Mouse (Mus musculus) thymus, postnatal 36 days (tissue): ENCODE data around the gene Chchd6.

Experiments used
- DNase-seq, 2 experiments: peaks; one replicate each; pipeline ENCODE4 v3.0.0; 2022; ENCODE audit warnings: mixed read lengths in 2 of 2

Chchd6 gene

DNA sequence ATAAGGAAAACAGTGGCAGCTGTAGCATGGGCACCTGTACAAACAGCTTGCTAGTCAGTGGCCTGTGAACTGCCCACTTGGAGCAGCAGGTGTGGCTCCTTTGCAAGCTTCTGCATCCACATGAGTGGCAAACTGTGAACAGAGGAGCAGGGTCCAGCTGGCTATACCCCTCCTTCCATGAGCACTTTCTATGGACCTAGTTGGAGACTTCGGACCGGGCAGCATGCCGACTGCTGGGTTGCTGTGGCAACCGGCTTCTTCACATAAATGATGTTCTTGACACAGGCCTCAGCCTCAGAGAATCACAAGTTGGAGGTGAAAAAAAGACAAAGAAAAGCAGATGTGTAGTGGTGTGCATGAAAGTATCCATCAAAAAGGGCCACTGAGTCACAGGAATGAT is 154.8 kb downstream of the Chchd6 start:
- no peak for DNase-seq

DNA sequence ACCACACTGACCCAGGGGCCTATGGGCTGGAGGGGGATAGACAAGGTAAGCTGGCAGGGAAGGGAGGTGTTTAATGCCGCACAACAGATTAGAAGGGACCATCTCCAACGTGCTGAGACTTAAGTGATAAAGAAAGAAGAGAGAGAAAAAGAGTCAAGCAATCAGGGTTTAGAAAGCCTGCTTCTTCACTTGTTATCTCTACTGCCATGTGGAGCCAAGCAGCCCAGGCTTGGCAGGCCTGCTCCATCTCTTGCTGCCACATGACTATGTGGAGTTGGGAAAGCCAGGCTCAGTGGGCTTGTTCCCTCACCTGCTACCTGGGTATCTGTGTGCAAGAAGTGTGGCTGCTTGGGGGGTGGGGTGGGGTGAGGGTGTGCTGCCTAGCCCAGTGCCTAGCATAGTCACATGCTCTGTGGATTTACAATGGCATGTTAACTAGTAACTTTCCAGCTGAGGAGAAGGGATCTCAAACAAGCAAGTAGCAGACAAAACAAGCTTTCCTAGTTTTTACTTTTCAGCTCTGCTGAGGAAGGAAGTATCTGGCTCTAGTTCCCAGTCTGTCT is 163.5 kb downstream of the Chchd6 start:
- DNase-seq, result no peak

DNA sequence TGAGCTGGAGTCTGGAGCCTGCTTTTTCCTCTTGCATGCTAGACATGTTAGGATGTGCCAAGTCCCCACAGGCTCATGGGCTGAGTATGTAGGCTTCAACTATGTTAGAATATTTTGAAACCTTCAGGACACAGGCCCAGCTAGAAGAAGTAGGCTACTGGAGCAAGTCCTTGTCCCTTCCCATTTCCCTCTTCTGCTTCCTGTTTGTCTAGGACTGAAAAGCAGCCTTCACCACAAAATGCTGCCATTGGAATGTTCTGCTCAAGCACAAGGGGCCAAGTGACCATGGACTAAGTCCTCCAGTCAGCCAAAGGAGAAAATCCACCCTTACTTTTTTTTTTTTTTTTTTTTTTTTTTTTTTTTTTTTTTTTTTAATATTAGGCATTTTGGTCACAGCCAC is 164.7 kb downstream of the Chchd6 start:
- DNase-seq, result no peak

DNA sequence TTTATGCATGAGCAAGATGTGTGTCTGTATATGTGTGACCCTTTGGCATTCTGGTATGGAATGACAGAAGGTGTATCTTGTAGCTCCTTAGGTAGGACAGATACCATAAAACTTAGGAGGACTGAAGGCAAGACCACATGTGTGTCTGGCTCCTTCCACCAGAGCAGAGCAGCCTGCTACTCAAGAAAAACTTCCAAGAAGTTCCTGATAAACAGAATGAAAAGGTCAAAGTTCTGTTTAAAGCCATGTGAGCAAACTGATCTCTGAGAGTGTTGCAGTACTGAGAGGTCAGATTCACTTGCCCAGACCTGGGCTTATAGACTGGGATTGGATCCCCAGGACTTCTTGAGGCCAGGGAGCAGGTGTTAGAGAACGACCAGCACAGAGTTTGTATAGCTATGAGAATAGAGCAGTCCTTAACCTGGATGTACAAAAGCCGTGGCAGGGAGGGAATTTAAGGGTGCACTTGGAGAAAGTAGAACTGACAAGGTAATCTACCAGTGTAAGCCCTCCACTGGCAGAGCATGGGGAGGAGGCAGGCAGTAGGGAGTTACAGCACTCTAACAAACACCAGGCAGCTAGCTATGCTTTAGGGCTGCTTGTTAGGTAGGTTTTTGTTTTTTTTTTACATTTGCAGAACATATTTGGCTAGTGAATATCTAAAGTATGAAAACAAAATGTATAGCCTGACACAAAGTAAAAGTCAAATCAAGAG is 166.6 kb downstream of the Chchd6 start:
- DNase-seq, result no peak

DNA sequence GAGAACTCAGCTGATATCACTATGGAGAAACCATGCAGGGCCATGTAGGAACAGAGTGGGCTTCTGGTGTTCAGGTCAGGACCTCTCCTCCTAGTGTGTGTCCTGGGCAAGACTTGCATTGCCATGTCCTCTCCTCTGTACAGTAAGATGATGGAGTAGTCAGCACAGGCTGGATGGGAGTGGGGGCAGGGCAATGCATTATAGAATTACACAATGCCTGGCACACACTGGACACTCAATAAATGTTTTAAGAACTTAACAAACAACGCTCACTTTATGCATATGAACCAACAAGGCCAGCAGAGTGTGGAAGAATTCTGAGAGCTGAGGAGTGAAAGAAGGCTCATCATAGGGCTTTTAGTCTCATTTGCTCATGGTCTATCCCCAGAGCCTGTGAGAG is 171.0 kb downstream of the Chchd6 start:
- DNase-seq, result no peak

DNA sequence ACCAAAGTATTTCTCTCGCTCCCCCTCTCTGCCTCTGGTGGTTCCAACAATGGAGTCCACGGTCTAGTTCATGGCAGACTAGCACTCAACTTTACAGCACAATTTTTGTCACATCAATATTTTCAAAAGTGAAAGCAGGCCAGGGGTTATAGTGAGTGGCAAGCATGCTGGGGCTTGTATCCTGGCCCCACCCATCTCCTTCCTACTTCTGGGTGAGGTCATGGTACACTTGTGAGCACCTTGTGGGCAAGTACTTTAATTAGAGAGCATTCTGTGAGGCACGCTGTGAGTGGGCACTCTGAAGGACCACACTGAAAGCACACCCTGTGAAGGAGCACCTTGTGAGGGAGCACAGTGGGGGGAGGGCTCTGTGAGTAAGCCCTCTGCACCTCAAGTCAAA is 172.8 kb downstream of the Chchd6 start:
- DNase-seq, result no peak

DNA sequence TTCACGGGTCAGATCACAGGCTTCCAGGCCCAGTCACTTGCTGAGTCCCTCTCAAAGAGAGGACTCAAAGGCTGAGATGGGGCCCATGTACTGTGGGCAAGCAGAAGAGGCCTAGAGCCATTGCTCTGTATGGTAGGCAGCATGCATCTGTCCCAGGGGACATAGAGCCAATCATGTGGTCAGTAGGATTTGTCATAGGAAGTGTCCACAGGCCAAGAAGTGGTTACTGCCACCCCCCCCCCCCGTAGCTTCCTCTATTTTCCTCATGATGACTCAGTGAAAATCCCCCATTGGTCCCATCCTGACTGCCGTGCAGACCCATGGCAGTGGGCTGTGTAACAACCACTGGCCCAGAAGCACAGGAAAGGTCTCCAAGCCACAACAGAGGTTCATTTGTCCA is 173.5 kb downstream of the Chchd6 start:
- DNase-seq, result no peak

DNA sequence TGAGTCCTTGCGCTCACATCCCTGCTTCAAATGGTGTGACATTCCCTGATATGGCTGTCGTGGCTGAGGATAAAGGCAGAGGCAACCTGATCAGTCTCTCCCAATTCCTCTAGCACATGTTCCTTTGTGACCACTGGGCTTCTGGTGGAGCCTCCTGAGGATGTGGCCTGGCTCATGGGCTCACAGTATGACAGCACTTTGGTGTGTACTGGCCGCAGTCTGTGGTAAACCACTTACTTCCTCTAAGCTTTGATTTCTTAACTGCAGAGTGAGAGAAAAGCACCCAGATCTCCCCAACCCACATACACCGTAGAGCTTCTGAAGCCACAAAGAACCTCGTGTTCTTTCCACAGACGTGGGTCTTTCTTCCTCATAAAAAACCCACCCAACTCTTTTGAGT is 173.9 kb downstream of the Chchd6 start:
- DNase-seq, result peak; percentile 3 to 8

DNA sequence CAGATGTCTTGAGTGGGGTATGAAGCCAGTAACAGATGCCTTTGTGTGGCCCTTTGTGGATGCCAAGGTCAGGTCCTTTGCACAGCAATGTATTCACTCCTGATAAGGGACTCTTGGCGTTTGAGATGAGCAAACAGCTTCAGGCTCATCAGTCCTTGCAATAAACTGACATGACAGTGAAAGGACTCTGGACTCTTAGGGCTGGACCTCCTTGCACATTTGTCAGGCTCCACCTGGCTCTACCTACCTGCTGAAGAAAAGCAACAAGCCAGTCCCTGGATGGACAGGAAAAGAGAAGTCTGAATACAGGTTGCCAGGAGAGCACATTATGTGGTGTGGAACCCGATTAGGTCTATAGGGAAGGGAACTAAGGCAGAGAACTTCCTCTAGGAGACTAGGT is 174.7 kb downstream of the Chchd6 start:
- DNase-seq, result no peak

DNA sequence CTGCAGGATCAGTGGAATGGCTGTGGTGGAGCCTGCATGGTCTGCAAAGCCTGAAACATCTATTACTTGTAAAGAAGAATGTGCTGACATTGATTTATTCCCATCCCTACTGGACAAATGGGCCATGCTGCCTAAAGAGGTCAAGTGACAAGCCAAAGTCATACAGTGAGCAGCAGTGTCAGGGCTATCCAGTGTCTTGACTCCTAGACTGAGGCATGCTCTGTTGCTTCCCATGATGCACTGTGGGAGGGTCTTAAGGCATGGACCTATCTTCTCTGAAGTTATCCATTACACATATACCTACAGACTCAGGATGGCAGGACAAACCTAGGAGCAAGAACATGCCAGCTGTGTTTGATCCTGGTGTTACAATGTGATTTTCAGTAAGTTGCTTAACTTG is 175.3 kb downstream of the Chchd6 start:
- DNase-seq, result no peak

DNA sequence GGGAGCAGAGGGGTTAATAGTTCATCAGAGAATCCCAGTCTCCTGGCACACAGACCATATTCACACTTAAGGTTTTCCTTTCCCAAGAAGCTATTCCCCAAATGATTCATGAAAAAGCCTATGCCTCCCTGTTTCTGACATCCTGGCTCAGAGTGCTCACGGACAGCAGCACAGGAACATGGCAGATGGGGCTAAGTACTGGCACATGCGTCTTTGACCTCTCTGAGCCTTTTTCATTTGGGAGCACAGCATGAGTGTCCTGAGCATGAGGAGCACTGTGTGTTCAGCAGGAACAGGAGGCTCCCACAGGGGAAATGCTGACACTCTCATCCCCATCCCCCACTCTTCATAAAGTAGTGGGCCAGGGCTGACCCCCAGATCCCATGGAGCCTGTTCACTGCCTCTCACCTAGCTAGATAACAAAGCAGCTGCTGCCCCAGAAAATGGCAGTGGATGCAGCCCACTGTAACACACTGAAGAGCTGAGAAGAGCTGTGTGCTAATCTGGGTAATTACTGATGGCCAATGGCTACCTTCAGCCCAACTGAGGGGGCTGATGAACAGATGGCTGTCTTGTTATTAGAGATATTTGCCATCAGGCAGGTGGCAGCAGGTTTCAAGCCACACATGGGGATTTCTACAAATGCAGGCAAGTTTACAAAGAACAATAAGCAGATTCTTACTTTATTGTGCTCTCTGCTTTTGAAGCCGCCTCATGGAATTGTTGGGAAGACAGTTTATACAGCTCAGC is 176.2 kb downstream of the Chchd6 start:
- no peak for DNase-seq

DNA sequence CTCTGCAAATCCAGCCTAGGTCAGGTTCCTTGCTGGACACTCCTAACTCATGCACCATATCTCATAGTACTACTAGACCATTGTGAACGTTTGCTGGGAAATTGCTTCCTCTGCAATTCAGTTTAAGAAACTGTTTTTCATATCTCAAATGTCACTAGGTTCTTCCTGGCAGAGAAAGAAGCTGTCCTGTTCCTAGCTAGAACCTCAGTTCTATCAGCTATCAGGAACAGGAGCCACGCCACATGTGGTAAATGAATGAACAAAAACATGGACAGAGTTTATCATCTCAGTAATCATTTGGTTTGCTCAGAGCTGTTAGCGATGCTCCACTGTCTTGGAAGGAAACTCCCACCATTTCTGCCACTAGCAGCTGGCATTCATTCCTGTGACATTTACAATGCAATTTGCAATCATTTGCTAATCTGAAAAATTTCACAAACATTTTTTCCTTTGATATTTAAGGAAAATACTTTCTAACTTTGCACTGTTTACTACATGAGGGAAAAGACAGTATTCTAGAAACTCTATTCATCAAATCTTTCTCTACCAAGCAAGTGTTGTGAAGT is 179.3 kb downstream of the Chchd6 start:
- no peak for DNase-seq

DNA sequence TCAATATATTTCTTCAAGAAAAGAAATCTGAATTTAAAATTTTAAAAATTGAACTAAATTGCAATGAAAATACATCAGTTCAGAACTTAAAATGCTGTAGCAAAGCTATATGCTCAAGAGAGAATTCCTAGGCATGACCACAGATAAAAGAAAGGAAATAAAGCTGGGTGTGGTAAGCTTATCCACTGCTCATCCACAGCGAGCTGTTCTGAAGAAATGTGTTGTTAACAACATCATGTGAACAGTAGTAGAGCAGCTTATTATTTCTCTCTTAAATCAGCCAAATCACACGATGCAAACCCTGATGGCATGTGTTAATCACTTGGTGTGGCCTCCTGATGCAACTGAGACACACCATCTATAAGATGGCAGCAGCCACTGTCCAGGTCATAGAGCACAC is 180.4 kb downstream of the Chchd6 start:
- DNase-seq, result no peak

DNA sequence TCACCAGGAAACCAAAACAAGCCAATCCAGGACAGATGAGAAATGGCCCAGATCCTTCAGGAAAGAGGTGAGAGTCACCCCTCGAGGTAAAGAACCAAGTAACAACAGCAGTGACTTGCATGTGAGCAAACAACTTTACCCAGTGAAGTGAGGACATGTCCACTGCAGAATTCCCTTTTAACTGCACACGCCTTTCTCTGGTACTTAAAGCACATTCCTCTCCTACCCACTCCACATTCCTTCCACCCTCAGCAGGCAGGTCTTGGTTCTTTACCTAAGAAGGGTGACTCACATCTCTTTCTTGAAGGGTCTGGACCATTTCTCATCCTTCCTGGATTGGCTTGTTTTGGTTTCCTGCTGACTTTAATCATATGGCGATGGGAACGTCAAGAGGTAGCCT is 181.3 kb downstream of the Chchd6 start:
- DNase-seq, result no peak

DNA sequence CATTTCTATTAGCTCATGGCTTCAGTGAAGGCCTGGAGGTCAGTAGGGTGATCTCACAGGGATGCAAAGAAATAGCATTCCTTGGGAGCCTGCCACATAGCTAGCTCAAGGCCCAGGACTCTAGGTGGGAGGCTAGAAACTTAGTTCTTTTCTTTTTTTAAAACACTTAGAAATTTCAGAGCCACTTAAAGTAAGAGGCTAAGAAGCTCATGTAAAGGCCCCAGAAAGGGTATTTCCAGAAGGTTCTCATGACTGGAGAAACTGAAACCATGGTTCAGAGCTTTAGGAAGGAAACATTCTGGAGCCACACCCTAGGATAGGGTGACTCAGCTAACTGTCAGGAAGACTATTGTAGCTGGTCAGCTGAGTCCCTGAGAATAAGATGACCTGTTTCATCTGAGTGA is 182.0 kb downstream of the Chchd6 start:
- no peak for DNase-seq

DNA sequence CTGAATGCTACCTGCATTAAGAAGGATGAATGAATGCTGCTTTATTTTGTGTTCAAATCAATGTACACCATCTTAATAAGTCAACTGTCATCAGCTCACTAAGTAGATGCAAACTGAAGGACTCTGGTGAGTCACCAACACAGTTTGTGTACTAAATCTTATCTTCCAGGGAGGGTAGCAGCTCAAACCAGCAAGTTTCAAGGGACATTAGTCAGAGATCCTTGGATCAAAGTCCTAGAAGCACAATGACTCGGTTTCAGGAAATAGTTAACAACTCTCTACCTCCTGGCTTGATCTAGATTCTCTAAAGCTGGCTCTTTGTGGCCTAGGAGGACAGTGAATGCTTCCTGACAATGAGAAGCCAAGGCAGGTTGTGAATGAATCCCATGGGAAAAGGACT is 182.9 kb downstream of the Chchd6 start:
- no peak for DNase-seq

DNA sequence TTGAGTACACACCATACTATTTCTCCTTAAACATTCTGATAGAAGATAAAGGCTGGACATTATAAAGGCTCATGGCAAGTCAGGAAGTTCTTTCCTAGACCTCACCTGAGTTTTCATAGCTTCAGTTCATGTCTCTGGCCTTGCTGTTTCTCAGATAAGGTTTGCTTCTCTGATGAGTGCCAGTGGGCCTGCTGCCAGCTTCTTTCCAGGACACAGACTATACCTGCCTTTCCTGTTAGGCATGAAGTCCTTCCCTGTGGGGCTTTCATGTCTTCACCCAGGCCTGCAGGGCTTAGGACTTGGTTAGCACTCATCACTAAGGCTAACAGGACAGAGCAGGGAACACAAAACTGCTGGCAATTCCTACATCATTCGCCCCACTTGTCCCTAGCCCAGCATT is 186.4 kb downstream of the Chchd6 start:
- DNase-seq, result no peak

DNA sequence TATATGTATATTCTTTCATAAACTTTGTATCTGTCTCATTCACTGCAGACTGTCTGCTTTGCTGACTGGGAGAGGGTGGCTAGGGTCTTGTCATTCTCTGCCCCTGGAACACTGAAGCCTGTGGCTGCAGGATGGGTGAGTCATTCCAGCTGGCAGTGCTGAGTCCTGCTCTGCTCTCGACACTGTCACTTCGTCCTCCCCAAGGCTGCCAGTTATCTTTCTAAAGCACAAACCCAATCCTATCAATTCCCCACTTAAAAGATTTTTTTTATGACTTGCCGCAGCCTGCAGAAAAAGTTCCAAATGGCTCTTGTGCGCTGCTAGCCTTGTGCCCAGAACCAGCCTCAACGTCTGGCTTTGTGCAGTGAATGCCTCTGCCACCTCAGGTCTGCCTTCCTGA is 187.2 kb downstream of the Chchd6 start:
- no peak for DNase-seq

DNA sequence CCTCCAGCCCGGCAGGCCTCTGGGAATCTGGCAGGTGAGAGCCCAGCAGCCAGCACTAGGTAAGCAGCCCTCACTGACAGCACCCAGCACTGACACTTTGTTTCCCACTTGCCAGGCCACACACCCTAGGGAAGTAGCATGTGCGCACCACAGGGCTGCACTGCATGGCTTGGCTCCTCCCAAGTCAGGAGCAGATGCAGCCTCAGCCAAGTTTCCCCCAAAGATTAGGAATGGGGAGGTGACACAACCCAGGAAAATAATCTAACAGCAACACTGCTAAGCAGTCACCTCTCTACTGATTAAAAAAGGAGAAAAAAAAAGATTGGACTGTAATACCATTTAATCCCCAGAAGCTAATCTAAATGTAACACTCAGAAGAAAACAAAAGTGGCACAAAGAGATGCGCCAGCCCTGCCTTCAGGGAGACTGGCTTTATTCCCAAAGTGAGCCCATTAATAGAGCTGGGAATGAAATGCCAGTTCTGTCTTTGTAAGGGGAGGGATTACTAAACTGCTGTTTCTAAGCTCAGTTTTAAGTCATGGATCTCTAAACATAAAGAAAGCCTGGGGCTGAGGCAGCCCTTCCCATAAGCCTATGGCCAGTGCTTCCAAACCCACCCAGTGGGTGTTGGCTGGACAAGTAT is 188.1 kb downstream of the Chchd6 start:
- DNase-seq, result no peak

DNA sequence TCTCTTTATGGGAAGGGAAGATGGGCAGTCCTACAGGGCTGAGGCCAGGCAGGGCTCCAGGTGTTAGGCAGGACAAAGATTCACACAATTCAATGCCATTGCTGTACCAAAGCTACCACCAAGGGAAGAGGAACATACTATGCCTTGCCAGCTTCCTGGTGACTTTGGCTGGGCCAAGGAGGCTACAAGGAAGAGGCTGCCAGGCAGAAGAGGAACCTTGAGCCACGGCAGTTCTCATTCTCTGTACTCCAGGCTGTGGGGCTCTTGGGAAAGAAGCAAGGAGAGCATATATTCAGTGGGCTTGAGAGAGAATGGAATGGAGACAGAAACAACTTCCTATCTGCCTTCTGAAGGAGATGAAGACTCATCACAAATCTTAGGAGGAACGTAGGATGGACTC is 190.5 kb downstream of the Chchd6 start:
- no peak for DNase-seq

DNA sequence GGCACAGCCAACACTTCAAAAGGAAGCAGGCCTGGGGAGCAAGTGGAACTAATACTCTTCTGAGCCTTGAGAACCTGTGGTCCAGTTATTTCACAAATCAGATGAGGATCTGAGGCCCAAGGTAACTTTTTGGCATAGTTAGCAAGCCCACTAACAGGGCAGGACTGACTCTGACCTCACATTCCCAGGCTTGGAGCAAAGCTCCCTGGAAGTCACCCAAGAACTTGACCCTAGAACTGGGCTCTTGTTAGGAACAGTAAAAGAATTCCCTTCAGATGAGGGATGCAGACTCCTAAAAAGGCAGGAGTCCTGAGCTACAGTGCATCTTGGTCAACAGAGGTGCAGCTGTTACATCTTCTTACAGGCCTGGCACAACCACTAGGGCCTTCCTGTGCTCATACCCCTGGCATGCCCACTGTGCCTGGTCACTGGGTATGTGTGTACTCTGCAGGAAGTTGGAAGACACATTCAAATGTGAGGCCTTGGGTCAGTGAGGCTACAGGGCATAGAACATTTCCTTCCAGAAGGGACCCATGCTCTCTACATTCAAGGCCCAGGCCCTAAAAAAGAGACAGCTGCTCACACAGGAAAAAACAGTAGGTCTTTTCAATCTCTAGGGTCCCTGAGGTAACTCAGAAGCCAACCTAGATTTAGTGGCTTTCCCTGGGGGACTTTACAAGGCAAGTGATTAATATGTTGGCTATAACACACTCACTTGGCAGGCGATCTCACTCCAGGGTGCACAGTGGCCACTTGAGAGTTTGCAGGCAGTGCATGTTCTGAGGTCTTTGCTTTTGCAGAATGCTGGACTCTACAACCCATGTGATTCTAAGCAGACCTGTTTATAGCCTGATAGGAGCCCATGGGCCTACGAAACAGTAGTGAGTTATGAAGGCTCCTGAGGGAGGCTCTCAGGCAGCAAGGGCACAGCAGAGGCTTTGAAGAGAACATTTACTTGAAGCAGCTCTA is 191.9 kb downstream of the Chchd6 start:
- no peak for DNase-seq

DNA sequence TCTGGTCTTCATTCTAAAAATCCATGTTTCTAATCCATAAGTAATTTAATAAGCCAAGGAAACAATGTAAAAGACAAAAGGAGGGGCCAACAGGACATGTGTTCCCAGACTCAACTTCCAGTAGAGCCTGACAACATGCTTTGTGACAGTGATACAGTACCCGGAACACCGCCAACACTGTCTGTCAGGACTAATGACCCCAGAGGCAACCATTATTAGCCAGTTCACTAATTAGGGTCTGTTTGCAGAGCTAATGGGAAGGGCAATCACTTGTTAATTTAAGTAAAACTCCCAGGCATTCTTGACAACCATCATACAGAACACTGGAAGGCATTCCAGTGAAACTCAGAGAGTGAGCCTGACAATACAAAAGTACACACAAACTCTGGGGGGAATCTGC is 193.0 kb downstream of the Chchd6 start:
- DNase-seq, result no peak
